Mouse (Mus musculus) lung, postnatal 36 days (tissue): Measurements from ENCODE around the gene Rexo2.
"Not testable (repeated sequence)": the region's sequence is repeated elsewhere in the genome, so short reads cannot be mapped to it uniquely, and the experiment has no call there.

Experiments used
- DNase-seq: peaks from one replicate; pipeline ENCODE4 v3.0.0; 2022; ENCODE audit warnings: mixed read lengths

Rexo2 gene

GRCm38 (mm10) chr9:48472441-48473025 is 7.9 kb downstream of the Rexo2 start:
- peak; percentile 35 for DNase-seq

- not testable (repeated sequence) for DNase-seq
These were observed 13.0 kb downstream of the Rexo2 start for GRCm38 (mm10) chr9:48467471-48467870.

- peak; percentile 92 for DNase-seq
These were observed 13.6 kb downstream of the Rexo2 start for GRCm38 (mm10) chr9:48466804-48467203.

GRCm38 (mm10) chr9:48465671-48466070 is 14.8 kb downstream of the Rexo2 start:
- DNase-seq: no peak

- DNase-seq: peak; percentile 58
These were observed 18.9 kb downstream of the Rexo2 start for GRCm38 (mm10) chr9:48461545-48461944.

- DNase-seq: no peak
These were observed 19.7 kb downstream of the Rexo2 start for GRCm38 (mm10) chr9:48460720-48461119.

GRCm38 (mm10) chr9:48459391-48459790 is 21.0 kb downstream of the Rexo2 start:
- no peak for DNase-seq

- DNase-seq: no peak
These were observed 21.5 kb downstream of the Rexo2 start for GRCm38 (mm10) chr9:48458879-48459278.

GRCm38 (mm10) chr9:48455961-48456360 is 24.5 kb downstream of the Rexo2 start:
- DNase-seq: no peak

GRCm38 (mm10) chr9:48450066-48450465 is 30.4 kb downstream of the Rexo2 start:
- DNase-seq: no peak

- peak; percentile 71 for DNase-seq
These were observed 32.6 kb downstream of the Rexo2 start for GRCm38 (mm10) chr9:48447783-48448209.

GRCm38 (mm10) chr9:48444821-48445220 is 35.6 kb downstream of the Rexo2 start:
- DNase-seq: no peak

- no peak for DNase-seq
These were observed 36.5 kb downstream of the Rexo2 start for GRCm38 (mm10) chr9:48443873-48444272.

- DNase-seq: no peak
These were observed 48.0 kb downstream of the Rexo2 start for GRCm38 (mm10) chr9:48432449-48432848.

GRCm38 (mm10) chr9:48427176-48427575 is 53.2 kb downstream of the Rexo2 start:
- DNase-seq: no peak

GRCm38 (mm10) chr9:48423256-48423655 is 57.2 kb downstream of the Rexo2 start:
- DNase-seq: no peak

- DNase-seq: peak; percentile 32
These were observed 58.0 kb downstream of the Rexo2 start for GRCm38 (mm10) chr9:48422382-48422781.

GRCm38 (mm10) chr9:48421561-48421960 is 58.9 kb downstream of the Rexo2 start:
- DNase-seq: no peak

- DNase-seq: no peak
These were observed 59.4 kb downstream of the Rexo2 start for GRCm38 (mm10) chr9:48421029-48421428.

GRCm38 (mm10) chr9:48420437-48420836 is 60.0 kb downstream of the Rexo2 start:
- no peak for DNase-seq

GRCm38 (mm10) chr9:48418829-48419228 is 61.6 kb downstream of the Rexo2 start:
- DNase-seq: no peak
